Mouse (Mus musculus) spleen, adult 2 months (tissue): ENCODE data around the gene Onecut3. TPM values are rescaled to one million over a fixed set of nuclear protein-coding genes. Genes with fewer than 3 reads are reported as not detected.

ENCODE experiments used
- DNase-seq, 2 experiments: peaks; one replicate each; pipeline versions ENCODE4 v3.0.0 to v3.0.0-alpha.2; 2012 to 2021; ENCODE audit warnings: low spot score in 2 of 2, low read depth in 1 of 2
- H3K27ac ChIP-seq: fragments of 200-500 bp; 2 replicates; pipeline ENCODE4 v1.5.1; 2012; ENCODE audit warnings: low read length, inconsistent platforms; ENCODE audit not compliant: insufficient read depth
- H3K27me3 ChIP-seq: fragments of 200-500 bp; 2 replicates; pipeline ENCODE4 v1.6.1; 2012; ENCODE audit warnings: mild to moderate bottlenecking, moderate library complexity, low read length, inconsistent platforms; ENCODE audit not compliant: control insufficient read depth, insufficient read depth
- H3K36me3 ChIP-seq: fragments of 200-500 bp; 2 replicates; pipeline ENCODE4 v1.6.1; 2012; ENCODE audit warnings: mild to moderate bottlenecking, low read length, inconsistent platforms; ENCODE audit not compliant: control insufficient read depth, insufficient read depth
- H3K4me1 ChIP-seq: fragments of 200-500 bp; 2 replicates; pipeline ENCODE4 v1.6.1; 2011; ENCODE audit warnings: inconsistent platforms; ENCODE audit not compliant: control insufficient read depth, insufficient read depth, insufficient read length
- H3K4me3 ChIP-seq: fragments of 200-500 bp; 2 replicates; pipeline ENCODE4 v1.5.1; 2011; ENCODE audit warnings: mild to moderate bottlenecking, inconsistent platforms; ENCODE audit not compliant: insufficient read depth, insufficient read length; ENCODE audit errors: extremely low read depth
- CTCF ChIP-seq: fragments of 200-500 bp; IDR thresholded peaks from 2 replicates; pipeline ENCODE4 v1.5.1; 2011; ENCODE audit warnings: mild to moderate bottlenecking, inconsistent platforms; ENCODE audit not compliant: insufficient read depth, insufficient read length, insufficient replicate concordance; ENCODE audit errors: extremely low read depth
- POLR2A ChIP-seq: fragments of 200-500 bp; IDR thresholded peaks from 2 replicates; pipeline ENCODE4 v1.6.1; 2011; ENCODE audit warnings: low read depth, low read length, inconsistent platforms
- WGBS: fragments of 180-500 bp; shearing (Covaris S2); methylation state at CpG from one replicate; pipeline ENCODE4 v1.1.7; 2018; 5-methylcytosine and 5-hydroxymethylcytosine counted together
- polyA plus RNA-seq: library from polyadenylated mRNA; depleted of rRNA; stranded (reverse); fragments of >200 nt; gene quantifications from 2 replicates; pipeline ENCODE4 v1.2.3, GENCODE M21; 2012

The Onecut3 gene
- polyA plus RNA-seq, 1 experiment, result not detected

- TF ChIP-seq POLR2A (0 out of 2 replicates have a peak, but pooled peaks have one; percentile 4), CTCF (no peak)
- peak overlapping the region; percentile 57; the same call in 1 of the 2 replicates for H3K27ac ChIP-seq
- peaks cover 7% of the 10 kb centered on the region for H3K27me3 ChIP-seq
- H3K4me3 ChIP-seq, result peak overlapping the region; percentile 84
- no peaks in the 10 kb centered on the region; the same call in none of the 2 replicates for H3K4me1 ChIP-seq
- peak; percentile 51 to 83 for DNase-seq
- no peaks in the 10 kb centered on the region for H3K36me3 ChIP-seq
- WGBS, result 1% methylated on average over 57 of the region's 58 CpGs
Measured at GRCm38 (mm10) chr10:80475290-80475959, 19.2 kb upstream of the Onecut3 start.

- Histone ChIP-seq H3K27ac (no peak overlapping the region), H3K4me3 (no peak overlapping the region)
- 83% methylated on average over 5 of the region's 5 CpGs for WGBS
Measured at GRCm38 (mm10) chr10:80478531-80478930, 16.1 kb upstream of the Onecut3 start.

DNA sequence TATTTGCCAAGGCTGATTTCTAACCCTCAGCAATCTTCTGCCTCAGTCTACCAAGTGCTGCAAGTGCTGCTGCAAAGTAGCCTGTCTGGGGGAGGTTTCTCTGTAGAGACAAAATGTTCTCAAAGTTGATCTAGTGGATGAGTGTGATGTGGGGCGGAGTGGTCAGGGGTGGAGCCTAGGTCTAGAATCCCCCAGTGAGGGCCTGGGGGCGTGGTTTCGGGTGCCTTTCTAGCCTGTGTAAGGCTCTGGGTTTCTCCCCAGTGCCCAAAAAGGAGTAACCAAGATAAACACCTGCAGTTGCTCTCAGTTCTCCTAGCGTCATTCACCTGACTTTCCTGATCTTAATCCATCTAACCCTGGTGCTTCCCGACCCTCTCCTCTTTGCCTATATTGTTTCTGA, 13.6 kb upstream of the Onecut3 start:
- Histone ChIP-seq H3K36me3 (no peaks in the 10 kb centered on the region), H3K4me3 (no peak overlapping the region), H3K4me1 (no peaks in the 10 kb centered on the region), H3K27me3 (peaks cover 7% of the 10 kb centered on the region), H3K27ac (no peak overlapping the region)
- TF ChIP-seq POLR2A (no peak), CTCF (no peak)
- WGBS, result 40% methylated on average over 5 of the region's 5 CpGs
- DNase-seq, result no peak

More at GRCm38 (mm10) chr10:80478531-80478930, 16.1 kb upstream of the Onecut3 start:
- no peaks in the 10 kb centered on the region; the same call in none of the 2 replicates for H3K27me3 ChIP-seq
- no peaks in the 10 kb centered on the region; the same call in none of the 2 replicates for H3K4me1 ChIP-seq
- DNase-seq, result no peak
- no peaks in the 10 kb centered on the region for H3K36me3 ChIP-seq
- TF ChIP-seq CTCF (no peak), POLR2A (no peak)

DNA sequence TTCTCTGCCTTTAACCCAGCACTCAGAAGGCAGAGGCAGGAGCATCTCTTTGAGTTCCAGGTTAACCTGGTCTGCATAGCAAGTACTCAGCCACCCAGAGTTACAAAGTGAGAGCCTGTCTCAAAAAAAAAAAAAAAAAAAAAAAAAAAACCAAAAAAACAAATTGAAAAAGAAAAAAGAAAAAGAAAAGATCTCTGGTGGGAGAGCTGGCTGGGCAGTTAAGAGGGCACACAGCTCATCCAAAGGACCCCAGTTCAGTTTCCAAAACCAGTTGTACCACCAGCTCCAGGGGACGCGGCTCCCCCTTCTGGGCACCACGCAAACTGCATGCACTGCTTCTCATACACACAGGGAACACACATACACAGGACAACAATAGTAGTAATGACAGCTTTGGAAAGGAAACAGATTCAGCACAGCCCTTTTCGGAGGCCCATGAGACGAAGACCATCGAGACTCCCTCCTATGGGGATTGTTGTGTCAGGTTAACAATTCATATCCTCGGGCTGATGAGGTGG, 7.7 kb upstream of the Onecut3 start:
- 63% methylated on average over 7 of the region's 7 CpGs for WGBS
- H3K4me1 ChIP-seq, result no peaks in the 10 kb centered on the region; the same call in 1 of the 2 replicates
- H3K27ac ChIP-seq, result no peak overlapping the region
- H3K4me3 ChIP-seq, result no peak overlapping the region
- TF ChIP-seq POLR2A (no peak), CTCF (peak; percentile 15; the same call in 1 of the 2 replicates)
- no peak for DNase-seq
- no peaks in the 10 kb centered on the region for H3K36me3 ChIP-seq
- peaks cover 33% of the 10 kb centered on the region for H3K27me3 ChIP-seq

GRCm38 (mm10) chr10:80490051-80490450, 4.6 kb upstream of the Onecut3 start:
- TF ChIP-seq CTCF (no peak), POLR2A (no peak)
- H3K4me3 ChIP-seq, result no peak overlapping the region
- peaks cover 46% of the 10 kb centered on the region for H3K27me3 ChIP-seq
- peaks cover 6% of the 10 kb centered on the region; the same call in 1 of the 2 replicates for H3K4me1 ChIP-seq
- H3K36me3 ChIP-seq, result no peaks in the 10 kb centered on the region
- no peak overlapping the region for H3K27ac ChIP-seq
- WGBS, result 4% methylated on average over 22 of the region's 22 CpGs
- DNase-seq, result no peak

DNA sequence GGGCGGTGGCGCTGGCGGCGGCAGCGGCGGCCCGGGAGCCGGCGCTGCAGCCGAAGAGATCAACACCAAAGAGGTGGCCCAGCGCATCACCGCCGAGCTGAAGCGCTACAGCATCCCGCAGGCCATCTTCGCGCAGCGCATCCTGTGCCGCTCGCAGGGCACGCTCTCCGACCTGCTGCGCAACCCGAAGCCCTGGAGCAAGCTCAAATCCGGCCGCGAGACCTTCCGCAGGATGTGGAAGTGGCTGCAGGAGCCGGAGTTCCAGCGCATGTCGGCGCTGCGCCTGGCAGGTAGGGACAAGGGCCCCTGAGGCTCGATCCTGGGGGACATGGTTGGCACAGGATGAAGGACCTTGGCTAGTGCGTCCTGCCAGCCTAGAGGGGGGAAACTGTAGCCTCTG, 1.3 kb downstream of the Onecut3 start:
- no peak overlapping the region for H3K4me3 ChIP-seq
- no peak for TF ChIP-seq CTCF
- TF ChIP-seq POLR2A, result no peak

DNA sequence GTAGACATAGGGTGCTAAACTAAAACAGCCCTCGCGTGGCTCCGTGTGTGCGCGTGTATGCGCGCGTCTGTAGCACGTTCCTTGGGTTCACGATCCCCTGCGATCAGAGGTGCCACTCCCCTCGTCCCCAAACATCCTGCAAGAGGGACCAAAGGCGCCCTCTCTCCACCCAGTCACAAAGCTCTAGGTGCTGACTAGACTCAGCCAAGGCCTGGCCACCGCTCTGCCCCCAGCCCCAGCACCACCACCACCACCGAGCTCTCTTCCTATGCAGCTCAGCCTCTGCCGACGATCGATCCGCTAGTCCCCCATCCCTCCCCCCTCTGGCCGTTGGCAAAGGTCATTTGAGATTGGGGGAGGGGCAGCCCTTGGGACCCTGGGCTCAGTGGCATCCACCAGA, 1.8 kb downstream of the Onecut3 start:
- H3K4me3 ChIP-seq, result no peak overlapping the region
- H3K27me3 ChIP-seq, result peaks cover 40% of the 10 kb centered on the region
- DNase-seq, result no peak
- TF ChIP-seq CTCF, result no peak
- no peak for TF ChIP-seq POLR2A
- 5% methylated on average over 20 of the region's 20 CpGs for WGBS
- H3K36me3 ChIP-seq, result no peaks in the 10 kb centered on the region
- peaks cover 11% of the 10 kb centered on the region; the same call in 1 of the 2 replicates for H3K4me1 ChIP-seq
- H3K27ac ChIP-seq, result no peak overlapping the region

More for the DNA sequence above, 1.3 kb downstream of the Onecut3 start:
- no peak for DNase-seq
- Histone ChIP-seq H3K27me3 (peaks cover 45% of the 10 kb centered on the region), H3K36me3 (no peaks in the 10 kb centered on the region), H3K4me1 (peaks cover 11% of the 10 kb centered on the region; the same call in 1 of the 2 replicates), H3K27ac (no peak overlapping the region)
- 3% methylated on average over 35 of the region's 35 CpGs for WGBS
